Mouse (Mus musculus) bone marrow, adult 2 months (tissue): ENCODE results near the gene Rgs7.

Experiments
- CTCF ChIP-seq: fragments of 200-500 bp; IDR thresholded peaks from 2 replicates; pipeline ENCODE4 v1.5.1; 2011; ENCODE audit warnings: low read length, control low read depth; ENCODE audit not compliant: control insufficient read depth, insufficient read depth
- POLR2A ChIP-seq: fragments of 200-500 bp; IDR thresholded peaks from 2 replicates; pipeline ENCODE4 v1.6.1; 2011; ENCODE audit warnings: low read depth, mild to moderate bottlenecking, control low read depth, low read length, borderline replicate concordance; ENCODE audit not compliant: control insufficient read depth

GRCm38 (mm10) chr1:175359411-175360366 lies 132.6 kb downstream of the Rgs7 start:
- TF ChIP-seq CTCF = no peak
- TF ChIP-seq POLR2A = no peak
